Mouse (Mus musculus): ENCODE results near the gene Timm22. TPM values are rescaled to one million over a fixed set of nuclear protein-coding genes. Genes with fewer than 3 reads are reported as not detected.

The Timm22 gene
- polyA plus RNA-seq, 1 experiment: 16.9 TPM

- no peak overlapping the region for H3K9ac ChIP-seq (ENCODE audit: low read depth, poor library complexity, severe bottlenecking)
- H3K27ac ChIP-seq (ENCODE audit: insufficient read depth, low read length): no peak overlapping the region
- TF ChIP-seq POLR2A (IDR thresholded peaks at IDR 0.05; ENCODE audit: insufficient read depth, low read length) (no peak), EP300 (IDR thresholded peaks at IDR 0.05; ENCODE audit: insufficient read depth, low read depth, low read length) (no peak)
- no peaks in the 10 kb centered on the region for H3K36me3 ChIP-seq (ENCODE audit: control insufficient read depth, insufficient read depth, low read length, poor library complexity, severe bottlenecking)
- no peaks in the 10 kb centered on the region for H3K27me3 ChIP-seq (ENCODE audit: control insufficient read depth, insufficient read depth, low read length, poor library complexity, severe bottlenecking)
- H3K4me3 ChIP-seq (ENCODE audit: low read depth, low read length): no peak overlapping the region
- H3K4me1 ChIP-seq (ENCODE audit: control insufficient read depth, insufficient read depth, low read length): no peaks in the 10 kb centered on the region
- H3K9me3 ChIP-seq (replicated peaks; ENCODE audit: control insufficient read depth, insufficient read depth, low read length, poor library complexity, severe bottlenecking): no peaks in the 10 kb centered on the region
Observed at GRCm38 (mm10) chr11:76401398-76401797, 5.4 kb upstream of the Timm22 start.

- no peaks in the 10 kb centered on the region for H3K4me1 ChIP-seq (ENCODE audit: control insufficient read depth, insufficient read depth, low read length)
- no peak overlapping the region for H3K4me3 ChIP-seq (ENCODE audit: low read depth, low read length)
- no peaks in the 10 kb centered on the region for H3K36me3 ChIP-seq (ENCODE audit: control insufficient read depth, insufficient read depth, low read length, poor library complexity, severe bottlenecking)
- no peaks in the 10 kb centered on the region for H3K9me3 ChIP-seq (replicated peaks; ENCODE audit: control insufficient read depth, insufficient read depth, low read length, poor library complexity, severe bottlenecking)
- TF ChIP-seq EP300 (IDR thresholded peaks at IDR 0.05; ENCODE audit: insufficient read depth, low read depth, low read length): no peak
- no peak overlapping the region for H3K9ac ChIP-seq (ENCODE audit: low read depth, poor library complexity, severe bottlenecking)
- no peak overlapping the region for H3K27ac ChIP-seq (ENCODE audit: insufficient read depth, low read length)
- no peaks in the 10 kb centered on the region for H3K27me3 ChIP-seq (ENCODE audit: control insufficient read depth, insufficient read depth, low read length, poor library complexity, severe bottlenecking)
Observed at GRCm38 (mm10) chr11:76405113-76405512, 1.6 kb upstream of the Timm22 start.

GRCm38 (mm10) chr11:76405626-76406264 is 1.0 kb upstream of the Timm22 start:
- Histone ChIP-seq H3K9ac (ENCODE audit: low read depth, poor library complexity, severe bottlenecking) (no peak overlapping the region), H3K27ac (ENCODE audit: insufficient read depth, low read length) (no peak overlapping the region), H3K27me3 (ENCODE audit: control insufficient read depth, insufficient read depth, low read length, poor library complexity, severe bottlenecking) (no peaks in the 10 kb centered on the region), H3K4me3 (ENCODE audit: low read depth, low read length) (no peak overlapping the region), H3K9me3 (replicated peaks; ENCODE audit: control insufficient read depth, insufficient read depth, low read length, poor library complexity, severe bottlenecking) (no peaks in the 10 kb centered on the region), H3K4me1 (ENCODE audit: control insufficient read depth, insufficient read depth, low read length) (no peaks in the 10 kb centered on the region), H3K36me3 (ENCODE audit: control insufficient read depth, insufficient read depth, low read length, poor library complexity, severe bottlenecking) (no peaks in the 10 kb centered on the region)
- TF ChIP-seq CTCF (IDR thresholded peaks at IDR 0.05; ENCODE audit: low read depth, low read length) (no peak), EP300 (IDR thresholded peaks at IDR 0.05; ENCODE audit: insufficient read depth, low read depth, low read length) (no peak), POLR2A (IDR thresholded peaks at IDR 0.05; ENCODE audit: insufficient read depth, low read length) (no peak)

GRCm38 (mm10) chr11:76410826-76411225 is 4.1 kb downstream of the Timm22 start:
- Histone ChIP-seq H3K36me3 (ENCODE audit: control insufficient read depth, insufficient read depth, low read length, poor library complexity, severe bottlenecking) (0 out of 2 replicates have a peak, but pooled peaks cover 6% of the 10 kb centered on the region), H3K27me3 (ENCODE audit: control insufficient read depth, insufficient read depth, low read length, poor library complexity, severe bottlenecking) (no peaks in the 10 kb centered on the region), H3K27ac (ENCODE audit: insufficient read depth, low read length) (no peak overlapping the region), H3K4me3 (ENCODE audit: low read depth, low read length) (no peak overlapping the region), H3K9ac (ENCODE audit: low read depth, poor library complexity, severe bottlenecking) (no peak overlapping the region), H3K9me3 (replicated peaks; ENCODE audit: control insufficient read depth, insufficient read depth, low read length, poor library complexity, severe bottlenecking) (no peaks in the 10 kb centered on the region), H3K4me1 (ENCODE audit: control insufficient read depth, insufficient read depth, low read length) (no peaks in the 10 kb centered on the region)
- TF ChIP-seq EP300 (IDR thresholded peaks at IDR 0.05; ENCODE audit: insufficient read depth, low read depth, low read length) (no peak), CTCF (IDR thresholded peaks at IDR 0.05; ENCODE audit: low read depth, low read length) (peak; percentile 36)

GRCm38 (mm10) chr11:76413202-76413601 is 6.5 kb downstream of the Timm22 start:
- H3K27ac ChIP-seq (ENCODE audit: insufficient read depth, low read length): no peak overlapping the region
- H3K36me3 ChIP-seq (ENCODE audit: control insufficient read depth, insufficient read depth, low read length, poor library complexity, severe bottlenecking): peaks cover 18% of the 10 kb centered on the region
- TF ChIP-seq POLR2A (IDR thresholded peaks at IDR 0.05; ENCODE audit: insufficient read depth, low read length): no peak
- no peak for TF ChIP-seq EP300 (IDR thresholded peaks at IDR 0.05; ENCODE audit: insufficient read depth, low read depth, low read length)
- no peak for TF ChIP-seq CTCF (IDR thresholded peaks at IDR 0.05; ENCODE audit: low read depth, low read length)
- no peaks in the 10 kb centered on the region for H3K9me3 ChIP-seq (replicated peaks; ENCODE audit: control insufficient read depth, insufficient read depth, low read length, poor library complexity, severe bottlenecking)
- H3K4me1 ChIP-seq (ENCODE audit: control insufficient read depth, insufficient read depth, low read length): no peaks in the 10 kb centered on the region
- no peaks in the 10 kb centered on the region for H3K27me3 ChIP-seq (ENCODE audit: control insufficient read depth, insufficient read depth, low read length, poor library complexity, severe bottlenecking)
- H3K4me3 ChIP-seq (ENCODE audit: low read depth, low read length): no peak overlapping the region
- no peak overlapping the region for H3K9ac ChIP-seq (ENCODE audit: low read depth, poor library complexity, severe bottlenecking)

- Histone ChIP-seq H3K4me3 (ENCODE audit: low read depth, low read length) (no peak overlapping the region), H3K4me1 (ENCODE audit: control insufficient read depth, insufficient read depth, low read length) (no peaks in the 10 kb centered on the region), H3K9me3 (replicated peaks; ENCODE audit: control insufficient read depth, insufficient read depth, low read length, poor library complexity, severe bottlenecking) (no peaks in the 10 kb centered on the region), H3K36me3 (ENCODE audit: control insufficient read depth, insufficient read depth, low read length, poor library complexity, severe bottlenecking) (peaks cover 29% of the 10 kb centered on the region), H3K27me3 (ENCODE audit: control insufficient read depth, insufficient read depth, low read length, poor library complexity, severe bottlenecking) (no peaks in the 10 kb centered on the region), H3K9ac (ENCODE audit: low read depth, poor library complexity, severe bottlenecking) (no peak overlapping the region), H3K27ac (ENCODE audit: insufficient read depth, low read length) (no peak overlapping the region)
- TF ChIP-seq EP300 (IDR thresholded peaks at IDR 0.05; ENCODE audit: insufficient read depth, low read depth, low read length) (no peak), POLR2A (IDR thresholded peaks at IDR 0.05; ENCODE audit: insufficient read depth, low read length) (no peak), CTCF (IDR thresholded peaks at IDR 0.05; ENCODE audit: low read depth, low read length) (no peak)
Observed at GRCm38 (mm10) chr11:76415001-76415400, 8.2 kb downstream of the Timm22 start.

Data from ES-Bruce4 (cell line).